Mouse (Mus musculus) MEL-GATA-1-ER (cell line): ENCODE measurements at regions not wholly inside any gene's neighbourhood (a gene's known extent, or its start where the extent isn't known, plus 50 kb on each side); places are given as distances from the start of the nearest gene placed in this dataset.

Experiments
- DNase-seq: peaks from one replicate; pipeline ENCODE4 v3.0.0-alpha.2; 2012; ENCODE audit warnings: low read depth; ENCODE audit errors: extremely low read depth

GRCm38 (mm10) chr6:117502346-117502745 lies 334.0 kb downstream of the Cxcl12 start:
- DNase-seq, result no peak

GRCm38 (mm10) chr6:117504771-117505170 lies 336.2 kb upstream of the Zfp637 start:
- no peak for DNase-seq

GRCm38 (mm10) chr6:117505431-117505830 lies 335.5 kb upstream of the Zfp637 start:
- no peak for DNase-seq

GRCm38 (mm10) chr6:117506619-117507018 lies 334.4 kb upstream of the Zfp637 start:
- DNase-seq, result no peak

- DNase-seq, result no peak
Measured at GRCm38 (mm10) chr6:117508860-117509259, 332.1 kb upstream of the Zfp637 start.

- DNase-seq, result no peak
Measured at GRCm38 (mm10) chr6:117510026-117510425, 331.0 kb upstream of the Zfp637 start.

GRCm38 (mm10) chr6:117514831-117515230 lies 326.1 kb upstream of the Zfp637 start:
- DNase-seq, result no peak

GRCm38 (mm10) chr6:117516906-117517305 lies 324.1 kb upstream of the Zfp637 start:
- no peak for DNase-seq

GRCm38 (mm10) chr6:117518939-117519338 lies 322.0 kb upstream of the Zfp637 start:
- DNase-seq, result no peak

- DNase-seq, result no peak
Measured at GRCm38 (mm10) chr6:117519466-117519865, 321.5 kb upstream of the Zfp637 start.

GRCm38 (mm10) chr6:117526161-117526935 lies 314.6 kb upstream of the Zfp637 start:
- no peak for DNase-seq

- no peak for DNase-seq
Measured at GRCm38 (mm10) chr6:117527526-117527925, 313.5 kb upstream of the Zfp637 start.

- no peak for DNase-seq
Measured at GRCm38 (mm10) chr6:117534149-117534548, 306.8 kb upstream of the Zfp637 start.

GRCm38 (mm10) chr6:117534991-117535390 lies 306.0 kb upstream of the Zfp637 start:
- no peak for DNase-seq

- DNase-seq, result no peak
Measured at GRCm38 (mm10) chr6:117536084-117536483, 304.9 kb upstream of the Zfp637 start.

- DNase-seq, result no peak
Measured at GRCm38 (mm10) chr6:117542431-117542830, 298.5 kb upstream of the Zfp637 start.

- no peak for DNase-seq
Measured at GRCm38 (mm10) chr6:117544276-117545196, 296.4 kb upstream of the Zfp637 start.

- no peak for DNase-seq
Measured at GRCm38 (mm10) chr6:117550930-117551329, 290.1 kb upstream of the Zfp637 start.

GRCm38 (mm10) chr6:117552006-117552667 lies 288.8 kb upstream of the Zfp637 start:
- DNase-seq, result no peak

- no peak for DNase-seq
Measured at GRCm38 (mm10) chr6:117563159-117563558, 277.8 kb upstream of the Zfp637 start.

- DNase-seq, result no peak
Measured at GRCm38 (mm10) chr6:117563704-117564103, 277.3 kb upstream of the Zfp637 start.

- DNase-seq, result no peak
Measured at GRCm38 (mm10) chr6:117566786-117567185, 274.2 kb upstream of the Zfp637 start.
